Mouse (Mus musculus) liver, postnatal 0 days (tissue): ENCODE measurements at regions not wholly inside any gene's neighbourhood (a gene's known extent, or its start where the extent isn't known, plus 50 kb on each side); places are given as distances from the start of the nearest gene placed in this dataset.

Experiments used
- ATAC-seq: fragments of 200-750 bp; cut with Nextera tagmentation; 2 replicates; pipeline ENCODE4 v1.8.0; 2017; ENCODE audit warnings: mild to moderate bottlenecking, moderate library complexity
- DNase-seq: peaks from one replicate; pipeline ENCODE4 v3.0.0-alpha.2; 2016
- H3K27ac ChIP-seq: fragments of 300-500 bp; sonication (generic); 2 replicates; pipeline ENCODE4 v1.5.1; 2014; ENCODE audit warnings: antibody characterized with exemption, moderate library complexity, mild to moderate bottlenecking, low read depth
- H3K27me3 ChIP-seq: fragments of 300-500 bp; sonication (generic); 2 replicates; pipeline ENCODE4 v1.6.1; 2014; ENCODE audit warnings: low read length, control low read depth, mixed read lengths; ENCODE audit not compliant: insufficient read depth
- H3K36me3 ChIP-seq: fragments of 300-500 bp; sonication (generic); replicated peaks from 2 replicates; pipeline ENCODE4 v1.6.1; 2014; ENCODE audit warnings: mild to moderate bottlenecking, control low read depth, low read length, moderate library complexity, mixed read lengths; ENCODE audit not compliant: insufficient read depth
- H3K4me1 ChIP-seq: fragments of 300-500 bp; sonication (generic); 2 replicates; pipeline ENCODE4 v1.6.1; 2014; ENCODE audit warnings: antibody characterized with exemption, mild to moderate bottlenecking, control low read depth; ENCODE audit not compliant: insufficient read depth
- H3K4me2 ChIP-seq: fragments of 300-500 bp; sonication (generic); 2 replicates; pipeline ENCODE4 v1.6.1; 2014; ENCODE audit warnings: low read depth, mild to moderate bottlenecking, low read length, moderate library complexity, mixed read lengths
- H3K4me3 ChIP-seq: fragments of 300-500 bp; sonication (generic); 2 replicates; pipeline ENCODE4 v1.5.1; 2014; ENCODE audit warnings: low read depth, low read length
- H3K9ac ChIP-seq: fragments of 300-500 bp; sonication (generic); replicated peaks from 2 replicates; pipeline ENCODE4 v1.6.1; 2014; ENCODE audit warnings: mild to moderate bottlenecking, moderate library complexity
- H3K9me3 ChIP-seq: fragments of 300-500 bp; sonication (generic); 2 replicates; pipeline ENCODE4 v1.6.1; 2016; ENCODE audit warnings: mild to moderate bottlenecking, control low read depth, low read length, mixed read lengths
- CTCF ChIP-seq: sonication (generic); IDR thresholded peaks from 2 replicates; pipeline ENCODE4 v1.5.1; 2016; ENCODE audit warnings: antibody characterized with exemption, low read depth
- EP300 ChIP-seq: IDR thresholded peaks from 2 replicates; pipeline ENCODE4 v1.6.1; 2016; ENCODE audit warnings: antibody characterized with exemption, low read depth, mild to moderate bottlenecking
- WGBS: fragments of 180-500 bp; shearing (Covaris S2); extraction: QIAGEN DNeasy Blood & Tissue Kit; methylation state at CpG from one replicate; pipeline ENCODE4 v1.1.7; 2014; ENCODE audit not compliant: insufficient replicate concordance; 5-methylcytosine and 5-hydroxymethylcytosine counted together

DNA sequence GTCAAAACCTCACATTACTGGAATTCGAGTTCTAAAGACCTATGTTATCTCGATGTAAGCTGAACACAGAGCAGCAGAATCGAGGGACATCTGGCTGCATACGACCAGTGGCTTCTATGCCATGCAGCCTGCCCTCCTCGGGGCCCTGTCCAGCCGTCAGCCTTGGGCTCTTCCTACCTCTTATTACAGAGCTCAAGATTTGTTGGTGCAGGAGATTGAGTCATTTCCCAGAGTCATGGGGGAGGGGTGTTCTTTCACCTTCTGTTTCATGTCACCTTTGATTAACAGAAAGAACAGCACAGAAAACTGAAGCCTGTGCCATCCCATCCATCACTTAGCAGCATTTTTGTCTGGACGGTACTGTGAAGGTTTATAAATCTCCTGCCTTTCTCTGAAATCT, 52.1 kb downstream of the Sst start:
- no peak for DNase-seq
- H3K27me3 ChIP-seq: no peaks in the 10 kb centered on the region
- H3K27ac ChIP-seq: no peak overlapping the region
- no peak for TF ChIP-seq EP300
- H3K4me2 ChIP-seq: no peak overlapping the region
- H3K36me3 ChIP-seq: no peaks in the 10 kb centered on the region
- H3K9me3 ChIP-seq: no peaks in the 10 kb centered on the region
- WGBS: 34% methylated on average over 7 of the region's 7 CpGs
- no peak for ATAC-seq
- H3K4me3 ChIP-seq: no peak overlapping the region
- no peak overlapping the region for H3K9ac ChIP-seq
- H3K4me1 ChIP-seq: 0 out of 2 replicates have a peak, but pooled peaks cover 2% of the 10 kb centered on the region

DNA sequence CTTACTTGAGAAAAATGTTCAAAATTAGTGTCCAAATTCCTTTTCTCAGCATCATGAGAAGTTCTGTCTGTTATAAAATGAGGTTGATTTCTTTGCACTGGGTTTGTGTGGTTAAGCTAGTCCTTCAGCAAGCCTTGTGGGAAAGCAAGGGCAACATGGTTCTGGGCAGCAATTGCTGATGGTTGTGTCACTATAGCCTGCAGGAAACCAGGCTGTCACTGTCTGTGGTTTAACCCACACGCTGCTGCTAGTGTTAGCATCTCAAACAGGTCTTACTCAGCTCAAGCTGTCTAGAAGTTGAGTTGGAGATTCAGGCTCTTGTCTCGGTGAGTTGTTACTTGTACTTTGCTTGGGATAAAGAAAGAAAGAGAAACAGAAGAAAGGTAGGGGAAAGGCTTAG, 52.6 kb downstream of the Sst start:
- H3K27ac ChIP-seq: no peak overlapping the region
- 0 out of 2 replicates have a peak, but pooled peaks cover 2% of the 10 kb centered on the region for H3K4me1 ChIP-seq
- 30% methylated on average over 2 of the region's 2 CpGs for WGBS
- H3K4me3 ChIP-seq: no peak overlapping the region
- H3K9me3 ChIP-seq: no peaks in the 10 kb centered on the region
- no peak for DNase-seq
- TF ChIP-seq EP300 (no peak), CTCF (no peak)
- H3K9ac ChIP-seq: no peak overlapping the region
- no peak overlapping the region for H3K4me2 ChIP-seq
- no peaks in the 10 kb centered on the region for H3K36me3 ChIP-seq
- no peak for ATAC-seq
- no peaks in the 10 kb centered on the region for H3K27me3 ChIP-seq

GRCm38 (mm10) chr16:23834991-23835390, 55.8 kb downstream of the Sst start:
- DNase-seq (no peak), ATAC-seq (no peak)
- H3K27ac ChIP-seq: no peak overlapping the region
- 0 out of 2 replicates have a peak, but pooled peaks cover 2% of the 10 kb centered on the region for H3K4me1 ChIP-seq
- no peaks in the 10 kb centered on the region for H3K27me3 ChIP-seq
- no peak overlapping the region for H3K4me3 ChIP-seq
- WGBS: 53% methylated on average over 4 of the region's 4 CpGs
- no peaks in the 10 kb centered on the region for H3K36me3 ChIP-seq
- no peaks in the 10 kb centered on the region for H3K9me3 ChIP-seq
- no peak for TF ChIP-seq CTCF
- TF ChIP-seq EP300: no peak
- no peak overlapping the region for H3K9ac ChIP-seq
- no peak overlapping the region for H3K4me2 ChIP-seq

GRCm38 (mm10) chr16:23833603-23834002, 57.2 kb downstream of the Sst start:
- no peak overlapping the region for H3K27ac ChIP-seq
- H3K4me2 ChIP-seq: no peak overlapping the region
- H3K27me3 ChIP-seq: no peaks in the 10 kb centered on the region
- H3K9me3 ChIP-seq: no peaks in the 10 kb centered on the region
- TF ChIP-seq CTCF: no peak
- TF ChIP-seq EP300: no peak
- WGBS: 39% methylated on average over 2 of the region's 2 CpGs
- H3K36me3 ChIP-seq: no peaks in the 10 kb centered on the region
- H3K9ac ChIP-seq: no peak overlapping the region
- no peak for ATAC-seq
- no peak overlapping the region for H3K4me3 ChIP-seq
- 0 out of 2 replicates have a peak, but pooled peaks cover 2% of the 10 kb centered on the region for H3K4me1 ChIP-seq
- DNase-seq: no peak

DNA sequence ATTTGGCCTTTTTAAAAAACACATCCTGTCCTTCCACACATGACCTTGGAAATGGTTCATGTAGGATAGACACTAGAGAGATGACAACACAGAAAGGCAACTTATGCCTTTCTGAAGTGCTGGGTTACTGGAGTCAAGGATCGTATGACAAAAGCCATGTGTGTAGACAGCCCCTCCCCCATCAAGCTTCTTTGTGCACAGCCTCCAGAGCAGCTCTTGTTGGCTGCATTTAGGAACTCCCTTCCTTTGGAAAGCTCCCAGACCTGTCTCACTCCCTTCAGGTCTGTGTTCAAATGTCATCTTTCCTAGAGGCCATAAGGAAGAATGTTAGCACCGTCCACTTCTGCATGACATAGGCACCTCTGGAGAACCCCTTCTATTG, 57.7 kb downstream of the Sst start:
- no peak overlapping the region for H3K27ac ChIP-seq
- H3K4me3 ChIP-seq: no peak overlapping the region
- H3K4me1 ChIP-seq: 0 out of 2 replicates have a peak, but pooled peaks cover 2% of the 10 kb centered on the region
- no peak overlapping the region for H3K9ac ChIP-seq
- no peak for DNase-seq
- H3K4me2 ChIP-seq: no peak overlapping the region
- H3K36me3 ChIP-seq: no peaks in the 10 kb centered on the region
- TF ChIP-seq CTCF (no peak), EP300 (no peak)
- no peaks in the 10 kb centered on the region for H3K27me3 ChIP-seq
- WGBS: 72% methylated on average over 2 of the region's 2 CpGs
- no peaks in the 10 kb centered on the region for H3K9me3 ChIP-seq
- ATAC-seq: no peak

- no peak for TF ChIP-seq CTCF
- no peak for TF ChIP-seq EP300
- no peak overlapping the region for H3K4me2 ChIP-seq
- H3K36me3 ChIP-seq: no peaks in the 10 kb centered on the region
- H3K4me3 ChIP-seq: no peak overlapping the region
- no peaks in the 10 kb centered on the region for H3K27me3 ChIP-seq
- ATAC-seq (no peak), DNase-seq (no peak)
- H3K27ac ChIP-seq: no peak overlapping the region
- H3K9me3 ChIP-seq: no peaks in the 10 kb centered on the region
- WGBS: 74% methylated on average over 9 of the region's 9 CpGs
- no peak overlapping the region for H3K9ac ChIP-seq
- 0 out of 2 replicates have a peak, but pooled peaks cover 2% of the 10 kb centered on the region for H3K4me1 ChIP-seq
Observed at GRCm38 (mm10) chr16:23832393-23833041, 58.2 kb downstream of the Sst start.

- WGBS: 62% methylated on average over 5 of the region's 5 CpGs
- H3K9ac ChIP-seq: no peak overlapping the region
- no peak overlapping the region for H3K27ac ChIP-seq
- H3K4me3 ChIP-seq: no peak overlapping the region
- no peak for TF ChIP-seq EP300
- DNase-seq (no peak), ATAC-seq (no peak)
- H3K4me1 ChIP-seq: no peaks in the 10 kb centered on the region
- no peaks in the 10 kb centered on the region for H3K36me3 ChIP-seq
- H3K27me3 ChIP-seq: no peaks in the 10 kb centered on the region
- H3K9me3 ChIP-seq: no peaks in the 10 kb centered on the region
- H3K4me2 ChIP-seq: no peak overlapping the region
Observed at GRCm38 (mm10) chr16:23825662-23826061, 65.1 kb downstream of the Sst start.
